Mouse (Mus musculus) fat pad, adult 2 months (tissue): ENCODE results near the gene Tmppe.

ENCODE experiments used
- DNase-seq: peaks from one replicate; pipeline ENCODE4 v3.0.0-alpha.2; 2011; ENCODE audit warnings: low read depth, low spot score; ENCODE audit errors: extremely low read depth

The Tmppe gene

GRCm38 (mm10) chr9:114442225-114442624, 41.3 kb downstream of the Tmppe start:
- DNase-seq, result no peak

GRCm38 (mm10) chr9:114442893-114443292, 42.0 kb downstream of the Tmppe start:
- no peak for DNase-seq

GRCm38 (mm10) chr9:114443351-114443750, 42.4 kb downstream of the Tmppe start:
- DNase-seq, result no peak

- no peak for DNase-seq
These were observed 46.0 kb downstream of the Tmppe start for GRCm38 (mm10) chr9:114446887-114447286.

GRCm38 (mm10) chr9:114448700-114449099, 47.8 kb downstream of the Tmppe start:
- no peak for DNase-seq

- DNase-seq, result no peak
These were observed 48.3 kb downstream of the Tmppe start for GRCm38 (mm10) chr9:114449120-114449754.

GRCm38 (mm10) chr9:114451615-114452014, 50.7 kb downstream of the Tmppe start:
- no peak for DNase-seq

- no peak for DNase-seq
These were observed 51.5 kb downstream of the Tmppe start for GRCm38 (mm10) chr9:114452418-114452817.

- DNase-seq, result no peak
These were observed 54.5 kb downstream of the Tmppe start for GRCm38 (mm10) chr9:114455420-114455819.
